Mouse (Mus musculus): ENCODE results near the gene Crebrf.

Gene Crebrf

GRCm38 (mm10) chr17:26778001-26778400 lies 62.6 kb downstream of the Crebrf start:
- in situ Hi-C loops (cut with MboI, MseI) = no loop called here

DNA sequence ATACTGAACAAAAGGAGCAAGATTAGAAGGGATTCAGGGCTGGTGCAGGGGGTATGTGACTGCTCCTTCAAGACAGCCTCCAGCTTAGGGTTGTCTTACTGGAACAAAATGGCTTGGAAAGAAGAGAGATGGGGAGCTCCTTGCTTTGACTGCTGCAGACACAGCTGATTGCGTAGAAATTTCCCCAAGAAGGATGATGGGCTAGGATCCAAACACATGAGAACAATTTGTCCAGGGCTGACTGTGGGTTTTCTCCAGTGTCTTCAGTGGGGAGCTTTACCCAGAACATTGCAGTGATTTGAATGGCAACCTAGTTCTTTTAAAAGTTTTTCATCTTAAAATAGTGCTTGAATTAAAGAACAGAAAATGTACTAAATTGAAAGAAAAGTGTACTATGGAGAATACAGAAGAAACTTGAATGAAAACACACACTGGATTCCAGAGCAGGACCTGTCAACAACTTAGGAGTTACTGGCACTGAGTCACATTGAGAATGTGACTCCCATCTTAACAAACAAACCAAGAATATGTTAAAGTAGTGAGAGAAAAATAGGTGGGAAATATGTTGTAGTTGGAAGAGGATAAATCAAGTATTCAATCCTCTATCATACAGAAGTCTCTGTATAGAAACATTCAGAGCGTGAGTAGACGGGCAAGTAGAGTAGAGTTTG lies 63.1 kb downstream of the Crebrf start:
- in situ Hi-C loops (cut with MboI, MseI) = no loop called here

DNA sequence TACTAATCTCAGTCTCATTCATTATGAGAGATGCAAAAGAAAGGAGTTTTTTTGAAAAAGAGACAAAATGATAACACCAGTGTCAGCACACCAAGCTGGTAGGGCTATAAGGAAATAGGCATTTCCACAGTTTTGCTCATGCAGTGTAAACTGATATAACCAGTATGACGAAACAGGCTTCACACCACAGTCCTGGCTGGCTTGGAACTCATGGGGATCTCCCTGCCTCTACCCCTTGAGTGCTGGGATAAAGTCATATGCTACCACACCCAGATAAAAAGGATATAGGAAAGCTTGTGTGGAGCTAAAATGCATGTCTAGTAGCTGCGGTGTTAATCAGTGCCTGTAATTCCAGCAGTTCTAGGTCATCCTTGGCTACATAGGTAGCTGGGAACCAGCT lies 64.0 kb downstream of the Crebrf start:
- in situ Hi-C loops (cut with MboI, MseI) = no loop called here

DNA sequence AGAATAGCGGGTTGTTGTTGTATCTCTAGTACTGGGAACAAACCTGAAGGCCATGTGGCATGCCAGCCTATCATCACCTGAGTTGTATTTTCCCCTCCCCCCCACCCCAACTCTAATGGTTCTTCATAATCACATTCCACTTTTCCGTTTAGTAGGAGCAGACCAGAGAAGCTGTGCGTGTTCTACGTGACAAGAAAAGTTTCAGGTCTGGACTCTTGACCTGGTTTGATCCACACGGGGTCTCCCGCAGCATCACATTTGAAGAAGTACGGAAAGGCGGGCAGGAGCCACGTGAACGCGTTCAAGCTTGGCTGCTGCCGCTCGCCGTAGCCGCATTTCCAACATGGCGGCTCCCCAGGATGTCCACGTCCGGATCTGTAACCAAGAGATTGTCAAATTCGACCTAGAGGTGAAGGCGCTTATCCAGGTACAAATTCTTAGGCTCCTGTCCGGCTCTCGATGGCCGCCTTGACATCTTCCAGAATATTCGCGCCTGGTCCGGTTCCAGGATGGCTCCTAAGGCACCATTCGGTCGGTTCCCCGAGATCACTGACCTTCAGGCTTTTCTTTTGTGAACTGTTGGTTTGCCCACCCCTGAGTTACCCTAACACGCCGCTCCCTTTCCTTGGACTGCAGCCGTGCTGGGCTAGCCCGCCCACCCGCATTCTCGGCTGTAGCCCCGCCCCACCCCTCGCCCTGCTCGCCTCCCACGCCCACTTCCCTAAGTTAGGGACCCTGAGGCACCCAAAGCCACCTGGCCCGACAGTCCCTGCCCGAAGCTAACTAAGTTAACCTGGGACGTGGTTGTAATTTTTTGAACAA lies 65.5 kb downstream of the Crebrf start, which contains the start of gene Bnip1:
Bnip1 (plus strand) TSS at position 317 of the 822 bp plus-strand sequence.
- in situ Hi-C loops (cut with MboI, MseI) = no loop called here

GRCm38 (mm10) chr17:26781610-26782043 lies 66.2 kb downstream of the Crebrf start:
- in situ Hi-C loops (cut with MboI, MseI) = no loop called here

- in situ Hi-C loops (cut with MboI, MseI) = no loop called here
Observed at GRCm38 (mm10) chr17:26784525-26784924, 69.1 kb downstream of the Crebrf start.

DNA sequence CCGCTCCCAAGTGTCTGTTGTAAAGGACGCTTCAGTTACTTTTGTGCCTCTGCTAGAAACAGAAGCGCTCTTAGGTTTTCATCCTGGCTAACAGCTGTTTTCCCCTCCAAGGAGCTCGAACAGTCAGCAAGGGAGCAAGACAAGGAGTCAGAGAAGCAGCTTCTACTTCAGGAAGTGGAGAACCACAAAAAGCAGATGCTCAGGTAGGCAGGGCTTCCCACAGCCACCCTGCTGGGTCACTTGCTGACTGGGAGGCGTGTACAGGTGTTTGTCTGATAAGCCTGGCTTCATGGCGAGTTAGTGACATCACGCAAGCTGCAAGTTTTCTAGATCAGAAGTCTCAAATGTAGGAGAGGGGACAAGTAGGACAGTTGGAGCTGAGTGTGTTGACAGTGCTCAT lies 71.1 kb downstream of the Crebrf start:
- in situ Hi-C loops (cut with MboI, MseI) = no loop called here

- in situ Hi-C loops (cut with MboI, MseI) = no loop called here
Observed at GRCm38 (mm10) chr17:26788986-26789385, 73.5 kb downstream of the Crebrf start.

DNA sequence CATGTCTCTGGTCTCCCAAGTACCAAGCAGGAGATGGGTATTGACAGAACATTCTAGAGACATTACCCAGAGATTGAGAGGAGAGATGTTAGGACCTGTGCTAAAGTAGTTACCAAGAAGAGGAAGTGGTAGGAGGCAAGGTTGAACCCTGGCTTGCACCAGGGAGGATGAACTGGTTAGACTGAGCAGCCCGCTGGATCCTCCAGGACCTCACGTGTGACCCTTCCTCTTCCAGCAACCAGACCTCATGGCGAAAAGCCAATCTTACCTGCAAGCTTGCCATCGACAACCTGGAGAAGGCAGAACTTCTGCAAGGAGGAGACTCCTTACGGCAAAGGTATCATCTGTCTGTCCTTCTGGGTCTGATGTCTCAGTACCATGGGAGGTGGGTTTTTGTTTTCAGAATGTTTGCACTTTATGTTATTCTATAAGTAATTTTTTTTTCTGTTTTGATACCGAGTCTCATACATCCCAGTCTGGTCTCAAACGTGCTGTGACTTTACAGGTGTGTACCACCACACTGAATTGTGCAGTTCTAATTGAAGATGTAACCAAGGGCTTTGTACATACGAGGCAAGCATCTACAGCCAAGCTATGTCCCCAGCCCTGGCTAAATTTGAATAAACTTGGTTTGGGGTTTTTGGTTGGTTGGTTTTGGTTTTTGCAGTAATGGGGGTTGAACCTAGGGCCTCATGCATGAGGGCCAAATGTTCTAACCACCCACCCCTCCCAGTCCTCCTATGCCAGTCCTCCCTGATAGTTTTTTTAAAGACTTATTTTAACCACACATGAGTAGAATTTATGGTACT lies 74.2 kb downstream of the Crebrf start:
- in situ Hi-C loops (cut with MboI, MseI) = loop anchor here in 1 of 2 experiments (10.0 kb wide), 1 partner anchor 95 kb away; no protein-coding TSS in a partner anchor

- in situ Hi-C loops (cut with MboI, MseI) = loop anchor here in 1 of 2 experiments (10.0 kb wide), 1 partner anchor 94 kb away; no protein-coding TSS in a partner anchor
Observed at GRCm38 (mm10) chr17:26790269-26791214, 75.1 kb downstream of the Crebrf start.

- in situ Hi-C loops (cut with MboI, MseI) = loop anchor here in 1 of 2 experiments (10.0 kb wide), 1 partner anchor 93 kb away; no protein-coding TSS in a partner anchor
Observed at GRCm38 (mm10) chr17:26791580-26791979, 76.1 kb downstream of the Crebrf start.

DNA sequence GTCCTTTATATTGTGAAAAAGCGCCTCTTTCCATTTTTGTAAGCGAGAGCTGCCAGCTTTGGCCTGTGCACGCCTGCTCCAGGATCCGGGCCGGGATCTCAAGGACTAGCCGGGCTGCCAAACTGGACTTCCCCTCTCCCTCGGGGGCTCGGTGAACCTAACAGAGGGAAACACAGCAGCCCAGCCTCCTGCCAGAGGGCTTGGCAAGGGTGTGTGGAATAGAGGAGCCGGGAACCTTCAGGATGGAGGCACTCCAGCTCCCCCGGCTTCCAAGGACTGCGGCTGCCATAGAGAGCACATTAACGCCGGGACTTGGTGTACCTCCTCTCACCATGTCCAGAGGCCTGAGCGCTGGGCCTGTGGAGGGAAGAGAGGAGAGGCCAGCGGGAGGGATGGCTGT lies 76.6 kb downstream of the Crebrf start:
- in situ Hi-C loops (cut with MboI, MseI) = loop anchor here in 1 of 2 experiments (10.0 kb wide), 1 partner anchor 93 kb away; no protein-coding TSS in a partner anchor

DNA sequence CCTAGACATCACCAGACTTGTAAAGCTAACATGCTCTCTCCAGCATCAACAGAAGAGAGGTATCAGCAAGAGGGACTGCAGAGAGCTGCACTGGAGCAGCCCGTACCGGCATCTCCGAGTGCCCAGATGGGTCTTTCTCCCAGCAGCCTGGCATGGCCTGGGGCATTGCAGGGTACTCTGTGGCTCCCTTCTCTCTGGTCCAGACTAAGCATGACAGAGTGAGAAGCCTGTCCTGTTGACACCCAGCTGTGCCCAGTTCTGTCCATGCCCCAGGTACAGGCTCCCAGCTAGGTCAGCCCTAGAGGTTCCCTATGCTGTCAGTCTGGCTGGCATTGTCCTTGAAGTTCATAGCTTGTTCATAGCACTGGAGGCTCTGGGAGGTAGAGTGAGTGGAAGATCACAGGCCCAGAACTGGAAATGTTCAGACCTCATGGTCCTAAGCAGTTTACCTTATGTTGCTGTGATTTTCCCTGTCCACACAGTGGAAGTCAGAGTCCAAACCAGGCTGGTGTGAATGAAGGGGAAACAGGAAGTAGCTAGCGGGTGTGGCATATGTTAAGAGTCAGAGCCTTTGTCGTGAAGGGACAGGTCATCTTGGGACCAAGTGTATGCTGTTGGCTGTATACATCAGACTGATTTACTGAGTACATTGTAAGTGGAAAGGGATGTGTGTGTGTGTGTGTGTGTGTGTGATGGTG lies 77.8 kb downstream of the Crebrf start:
- in situ Hi-C loops (cut with MboI, MseI) = loop anchor here in 1 of 2 experiments (10.0 kb wide), 1 partner anchor 92 kb away; no protein-coding TSS in a partner anchor

- in situ Hi-C loops (cut with MboI, MseI) = loop anchor here in 1 of 2 experiments (10.0 kb wide), 1 partner anchor 90 kb away; no protein-coding TSS in a partner anchor
Observed at GRCm38 (mm10) chr17:26794744-26795143, 79.3 kb downstream of the Crebrf start.

DNA sequence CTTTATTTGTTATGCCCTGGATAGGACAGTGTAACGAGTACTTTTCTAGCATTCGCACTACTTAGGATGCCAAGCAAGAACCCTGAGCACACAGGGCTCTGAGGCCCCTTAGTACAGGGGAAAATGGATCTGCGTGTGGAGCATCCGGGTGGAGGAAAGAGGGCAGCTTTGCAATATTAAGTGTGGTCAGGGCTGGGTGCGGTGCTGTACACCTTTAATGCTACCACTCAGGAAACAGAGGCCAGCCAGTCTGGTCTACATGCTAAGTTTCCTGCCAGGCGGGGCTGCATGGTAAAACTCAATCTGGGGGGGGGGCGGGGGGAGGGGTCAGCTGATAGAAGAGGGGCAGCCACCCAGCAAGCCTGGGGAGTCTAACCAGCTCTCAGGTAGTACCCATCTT lies 79.9 kb downstream of the Crebrf start:
- in situ Hi-C loops (cut with MboI, MseI) = loop anchor here in 1 of 2 experiments (10.0 kb wide), 1 partner anchor 89 kb away; no protein-coding TSS in a partner anchor

DNA sequence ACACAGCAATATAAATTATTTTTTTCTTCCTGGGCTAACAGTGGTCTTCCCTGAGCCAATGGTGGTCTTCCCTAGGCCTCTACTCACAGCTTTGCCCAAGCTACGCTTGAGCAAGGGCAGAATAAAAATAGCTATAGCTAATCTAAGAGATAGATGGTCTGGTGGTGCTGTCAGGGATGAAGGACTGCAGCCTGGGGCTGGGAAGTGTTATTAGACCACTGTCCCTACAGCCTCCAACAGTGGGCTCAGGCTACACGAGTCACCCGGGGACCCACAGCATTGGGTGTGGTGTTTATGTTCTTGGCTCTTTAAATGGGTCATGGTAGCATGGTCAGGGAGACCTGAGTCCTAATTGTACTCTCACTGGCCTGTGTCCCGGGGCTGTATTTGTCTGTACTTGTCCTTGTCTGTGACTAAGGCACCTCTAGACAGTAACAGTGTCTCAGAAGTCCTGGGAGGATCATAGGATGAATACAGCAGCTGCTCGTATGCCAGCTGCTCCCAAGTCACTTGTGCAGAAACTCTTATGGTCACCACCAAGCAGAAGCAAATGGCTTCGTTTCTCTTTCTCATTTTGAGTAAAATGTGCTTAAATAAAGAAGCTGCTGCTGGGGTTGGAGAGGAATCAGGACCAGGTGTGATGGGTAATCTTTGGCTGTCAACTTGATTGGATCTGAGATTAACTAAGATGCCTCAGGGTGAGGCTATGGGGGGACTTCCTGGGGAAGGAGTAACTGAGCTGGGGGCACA lies 82.1 kb downstream of the Crebrf start:
- in situ Hi-C loops (cut with MboI, MseI) = loop anchor here in 1 of 2 experiments (10.0 kb wide), 1 partner anchor 87 kb away; no protein-coding TSS in a partner anchor

- in situ Hi-C loops (cut with MboI, MseI) = no loop called here
Observed at GRCm38 (mm10) chr17:26802886-26803285, 87.4 kb downstream of the Crebrf start.

- in situ Hi-C loops (cut with MboI, MseI) = loop anchor here in 1 of 2 experiments (10.0 kb wide), 1 partner anchor 1072 kb away; no protein-coding TSS in a partner anchor
Observed at GRCm38 (mm10) chr17:26812607-26813006, 97.2 kb downstream of the Crebrf start.
